Mouse (Mus musculus) ES-Bruce4 (cell line): Measurements from ENCODE around the gene Bckdhb. TPM values are rescaled to one million over a fixed set of nuclear protein-coding genes. Genes with fewer than 3 reads are reported as not detected.
"Not testable (repeated sequence)": the region's sequence is repeated elsewhere in the genome, so short reads cannot be mapped to it uniquely, and the experiment has no call there.

Source experiments
- H3K27ac ChIP-seq: 2 replicates; pipeline ENCODE4 v1.5.1; 2012; ENCODE audit warnings: low read length, inconsistent platforms; ENCODE audit not compliant: insufficient read depth
- H3K27me3 ChIP-seq: 2 replicates; pipeline ENCODE4 v1.6.1; 2012; ENCODE audit warnings: mild to moderate bottlenecking, low read length, inconsistent platforms; ENCODE audit not compliant: control insufficient read depth, poor library complexity, insufficient read depth, severe bottlenecking
- H3K36me3 ChIP-seq: 2 replicates; pipeline ENCODE4 v1.6.1; 2012; ENCODE audit warnings: inconsistent platforms, mild to moderate bottlenecking, low read length, moderate library complexity; ENCODE audit not compliant: control insufficient read depth, poor library complexity, insufficient read depth, severe bottlenecking
- H3K4me1 ChIP-seq: one replicate; pipeline ENCODE4 v1.8.1; 2011; ENCODE audit warnings: low read length; ENCODE audit not compliant: control insufficient read depth, insufficient read depth
- H3K4me3 ChIP-seq: 2 replicates; pipeline ENCODE4 v1.5.1; 2011; ENCODE audit warnings: low read depth, mild to moderate bottlenecking, low read length
- H3K9ac ChIP-seq: 2 replicates; pipeline ENCODE4 v1.6.1; 2012; ENCODE audit warnings: low read depth, mild to moderate bottlenecking, inconsistent platforms; ENCODE audit not compliant: poor library complexity, severe bottlenecking
- H3K9me3 ChIP-seq: replicated peaks from 2 replicates; pipeline ENCODE4 v1.6.1; 2012; ENCODE audit warnings: mild to moderate bottlenecking, low read length, inconsistent platforms; ENCODE audit not compliant: control insufficient read depth, poor library complexity, insufficient read depth, severe bottlenecking
- CTCF ChIP-seq: IDR thresholded peaks from one replicate; pipeline ENCODE4 v1.8.1; 2011; ENCODE audit warnings: low read depth, low read length
- EP300 ChIP-seq: IDR thresholded peaks from 2 replicates; pipeline ENCODE4 v1.6.1; 2011; ENCODE audit warnings: low read depth, low read length; ENCODE audit not compliant: insufficient read depth
- POLR2A ChIP-seq: IDR thresholded peaks from one replicate; pipeline ENCODE4 v1.8.1; 2011; ENCODE audit warnings: low read length; ENCODE audit not compliant: insufficient read depth
- polyA plus RNA-seq: library from polyadenylated mRNA; stranded (reverse); fragments of >200 nt; gene quantifications from 2 replicates; pipeline ENCODE4 v1.2.4, GENCODE M21; 2011; ENCODE audit warnings: low read depth; ENCODE audit not compliant: missing spikeins, insufficient read depth, insufficient read length

The Bckdhb gene
- polyA plus RNA-seq, 1 experiment = 41.7 TPM

GRCm38 (mm10) chr9:83925688-83926041 lies 720 bp downstream of the Bckdhb start:
- Histone ChIP-seq H3K9ac (no peak overlapping the region), H3K27me3 (no peaks in the 10 kb centered on the region), H3K36me3 (no peaks in the 10 kb centered on the region), H3K27ac (no peak overlapping the region), H3K4me1 (no peaks in the 10 kb centered on the region), H3K4me3 (no peak overlapping the region), H3K9me3 (no peaks in the 10 kb centered on the region)
- no peak for TF ChIP-seq EP300
- no peak for TF ChIP-seq POLR2A
- no peak for TF ChIP-seq CTCF

- H3K27ac ChIP-seq = no peak overlapping the region
- H3K4me3 ChIP-seq = no peak overlapping the region
- H3K9ac ChIP-seq = no peak overlapping the region
- no peaks in the 10 kb centered on the region for H3K36me3 ChIP-seq
- H3K4me1 ChIP-seq = no peaks in the 10 kb centered on the region
- H3K27me3 ChIP-seq = no peaks in the 10 kb centered on the region
- TF ChIP-seq EP300 = no peak
- no peaks in the 10 kb centered on the region for H3K9me3 ChIP-seq
These were observed 1.4 kb downstream of the Bckdhb start for GRCm38 (mm10) chr9:83926302-83926701.

GRCm38 (mm10) chr9:83939501-83939900 lies 14.6 kb downstream of the Bckdhb start:
- H3K9ac ChIP-seq, H3K27me3 ChIP-seq, H3K4me1 ChIP-seq, H3K36me3 ChIP-seq, H3K27ac ChIP-seq, H3K4me3 ChIP-seq: not testable (repeated sequence)
- peaks cover 21% of the 10 kb centered on the region for H3K9me3 ChIP-seq

- no peak for TF ChIP-seq POLR2A
- TF ChIP-seq CTCF = no peak
- Histone ChIP-seq H3K36me3 (no peaks in the 10 kb centered on the region), H3K9me3 (peaks cover 21% of the 10 kb centered on the region), H3K4me3 (no peak overlapping the region), H3K9ac (no peak overlapping the region), H3K27ac (no peak overlapping the region), H3K27me3 (no peaks in the 10 kb centered on the region), H3K4me1 (no peaks in the 10 kb centered on the region)
These were observed 15.1 kb downstream of the Bckdhb start for GRCm38 (mm10) chr9:83940016-83940415.

GRCm38 (mm10) chr9:83940537-83941363 lies 15.8 kb downstream of the Bckdhb start:
- no peak overlapping the region for H3K27ac ChIP-seq
- no peak for TF ChIP-seq CTCF
- peaks cover 23% of the 10 kb centered on the region for H3K9me3 ChIP-seq
- no peak overlapping the region for H3K9ac ChIP-seq
- no peaks in the 10 kb centered on the region for H3K36me3 ChIP-seq
- no peaks in the 10 kb centered on the region for H3K4me1 ChIP-seq
- no peaks in the 10 kb centered on the region for H3K27me3 ChIP-seq
- H3K4me3 ChIP-seq = no peak overlapping the region

- H3K9ac ChIP-seq = no peak overlapping the region
- no peaks in the 10 kb centered on the region; the same call in 1 of the 2 replicates for H3K36me3 ChIP-seq
- H3K4me1 ChIP-seq = no peaks in the 10 kb centered on the region
- H3K4me3 ChIP-seq = no peak overlapping the region
- no peak for TF ChIP-seq POLR2A
- no peak for TF ChIP-seq CTCF
- no peak for TF ChIP-seq EP300
- H3K27ac ChIP-seq = no peak overlapping the region
- H3K27me3 ChIP-seq = no peaks in the 10 kb centered on the region
- H3K9me3 ChIP-seq = peaks cover 5% of the 10 kb centered on the region; the same call in 1 of the 2 replicates
These were observed 26.4 kb downstream of the Bckdhb start for GRCm38 (mm10) chr9:83951336-83951735.
